Mouse (Mus musculus) MEL (cell line): ENCODE data around the gene Srsf12. TPM values are rescaled to one million over a fixed set of nuclear protein-coding genes. Genes with fewer than 3 reads are reported as not detected.

Source experiments
- DNase-seq: peaks from one replicate; pipeline ENCODE4 v3.0.0; 2011; ENCODE audit warnings: low read depth, low spot score
- H3K27ac ChIP-seq: 2 replicates; pipeline ENCODE4 v1.5.1; 2012; ENCODE audit warnings: low read depth, mild to moderate bottlenecking, control low read depth, low read length, moderate library complexity; ENCODE audit not compliant: control insufficient read depth
- H3K27me3 ChIP-seq, 2 experiments: fragments of 150-350 bp in 1 of 2; sonication (generic) in 1 of 2; 2 replicates each; pipeline ENCODE4 v1.6.1; 2012; ENCODE audit warnings: low read length in 2 of 2, mild to moderate bottlenecking in 2 of 2, improper control_type of control experiment in 1 of 2, moderate library complexity in 1 of 2; ENCODE audit not compliant: insufficient read depth in 2 of 2, control insufficient read depth in 1 of 2
- H3K36me3 ChIP-seq, 2 experiments: 2 replicates each; pipeline ENCODE4 v1.6.1; 2012 to 2014; ENCODE audit warnings: low read length in 2 of 2, improper control_type of control experiment in 1 of 2, inconsistent platforms in 1 of 2, mild to moderate bottlenecking in 1 of 2; ENCODE audit not compliant: insufficient read depth in 2 of 2, control insufficient read depth in 1 of 2
- H3K4me1 ChIP-seq, 2 experiments: fragments of 150-350 bp in 1 of 2; sonication (generic) in 1 of 2; 2 replicates each; pipeline ENCODE4 v1.6.1; 2012; ENCODE audit warnings: low read length in 2 of 2, improper control_type of control experiment in 1 of 2, mild to moderate bottlenecking in 1 of 2; ENCODE audit not compliant: insufficient read depth in 2 of 2, control insufficient read depth in 1 of 2
- H3K4me3 ChIP-seq, 2 experiments: fragments of 150-350 bp in 1 of 2; sonication (generic) in 1 of 2; 2 replicates each; pipeline ENCODE4 v1.5.1; 2012; ENCODE audit warnings: low read depth in 2 of 2, low read length in 2 of 2, mild to moderate bottlenecking in 2 of 2, moderate library complexity in 2 of 2, control low read depth in 1 of 2, improper control_type of control experiment in 1 of 2; ENCODE audit not compliant: control insufficient read depth in 1 of 2, insufficient read depth in 1 of 2
- H3K79me2 ChIP-seq: 2 replicates; pipeline ENCODE4 v1.6.1; 2012; ENCODE audit warnings: mild to moderate bottlenecking, low read length, moderate library complexity; ENCODE audit not compliant: control insufficient read depth, poor library complexity, insufficient read depth
- H3K9ac ChIP-seq: 2 replicates; pipeline ENCODE4 v1.6.1; 2012; ENCODE audit warnings: low read depth, mild to moderate bottlenecking, control low read depth, low read length, moderate library complexity; ENCODE audit not compliant: control insufficient read depth, poor library complexity, severe bottlenecking
- H3K9me3 ChIP-seq: fragments of 150-350 bp; sonication (generic); replicated peaks from 2 replicates; pipeline ENCODE4 v1.6.1; 2012; ENCODE audit warnings: mild to moderate bottlenecking, low read length, improper control_type of control experiment, moderate library complexity; ENCODE audit not compliant: insufficient read depth
- CTCF ChIP-seq, 3 experiments: IDR thresholded peaks in 2 of 3; conservative IDR thresholded peaks in 1 of 3; 2 replicates each; pipeline ENCODE4 v1.5.1; 2011 to 2012; ENCODE audit warnings: low read length in 3 of 3, low read depth in 2 of 3, mild to moderate bottlenecking in 2 of 3, improper control_type of control experiment in 1 of 3, inconsistent platforms in 1 of 3, mixed read lengths in 1 of 3, moderate library complexity in 1 of 3; ENCODE audit not compliant: control insufficient read depth in 1 of 3, insufficient read depth in 1 of 3, poor library complexity in 1 of 3, severe bottlenecking in 1 of 3
- E2F4 ChIP-seq: IDR thresholded peaks from 2 replicates; pipeline ENCODE4 v1.6.1; 2011; ENCODE audit warnings: low read depth, low read length, improper control_type of control experiment, borderline replicate concordance
- GATA1 ChIP-seq: IDR thresholded peaks from 2 replicates; pipeline ENCODE4 v1.6.1; 2011; ENCODE audit warnings: low read depth, low read length, improper control_type of control experiment
- JUND ChIP-seq: IDR thresholded peaks from 2 replicates; pipeline ENCODE4 v1.6.1; 2011; ENCODE audit warnings: low read depth, mild to moderate bottlenecking, improper control_type of control experiment, low read length
- KAT2A ChIP-seq: conservative IDR thresholded peaks from 2 replicates; pipeline ENCODE4 v1.6.1; 2012; ENCODE audit warnings: low read depth, low read length, improper control_type of control experiment, inconsistent platforms
- MAFK ChIP-seq: IDR thresholded peaks from 2 replicates; pipeline ENCODE4 v1.6.1; 2011; ENCODE audit warnings: low read depth, mild to moderate bottlenecking, low read length, improper control_type of control experiment, borderline replicate concordance
- MAX ChIP-seq: IDR thresholded peaks from 2 replicates; pipeline ENCODE4 v1.6.1; 2011; ENCODE audit warnings: low read length, improper control_type of control experiment
- MAZ ChIP-seq: IDR thresholded peaks from 2 replicates; pipeline ENCODE4 v1.6.1; 2012; ENCODE audit warnings: low read depth, mild to moderate bottlenecking, inconsistent platforms, low read length, improper control_type of control experiment
- MEF2A ChIP-seq: IDR thresholded peaks from 2 replicates; pipeline ENCODE4 v1.6.1; 2014; ENCODE audit warnings: low read depth, mild to moderate bottlenecking, inconsistent platforms, low read length, improper control_type of control experiment; ENCODE audit not compliant: poor library complexity, insufficient replicate concordance, severe bottlenecking; ENCODE audit errors: extremely low read depth
- NELFE ChIP-seq: IDR thresholded peaks from 2 replicates; pipeline ENCODE4 v1.6.1; 2011; ENCODE audit warnings: low read depth, low read length, improper control_type of control experiment
- POLR2A ChIP-seq, 2 experiments: IDR thresholded peaks; 2 replicates each; pipeline ENCODE4 v1.6.1; 2011 to 2012; ENCODE audit warnings: low read length in 2 of 2, mild to moderate bottlenecking in 2 of 2, control low read depth in 1 of 2, improper control_type of control experiment in 1 of 2, low read depth in 1 of 2, moderate library complexity in 1 of 2; ENCODE audit not compliant: control insufficient read depth in 1 of 2, insufficient read depth in 1 of 2, poor library complexity in 1 of 2
- POLR2AphosphoS2 ChIP-seq: IDR thresholded peaks from 2 replicates; pipeline ENCODE4 v1.6.1; 2011; ENCODE audit warnings: low read length, improper control_type of control experiment
- RAD21 ChIP-seq: IDR thresholded peaks from 2 replicates; pipeline ENCODE4 v1.6.1; 2011; ENCODE audit warnings: mild to moderate bottlenecking, low read depth, low read length, improper control_type of control experiment
- SMC3 ChIP-seq: IDR thresholded peaks from 2 replicates; pipeline ENCODE4 v1.6.1; 2011; ENCODE audit warnings: low read depth, low read length, improper control_type of control experiment
- TBP ChIP-seq: IDR thresholded peaks from 2 replicates; pipeline ENCODE4 v1.8.0; 2011; ENCODE audit warnings: low read depth, low read length, improper control_type of control experiment
- TCF12 ChIP-seq: IDR thresholded peaks from 2 replicates; pipeline ENCODE4 v1.6.1; 2014; ENCODE audit warnings: low read depth, mild to moderate bottlenecking, inconsistent platforms, low read length, improper control_type of control experiment, moderate library complexity
- USF1 ChIP-seq: IDR thresholded peaks from 2 replicates; pipeline ENCODE4 v1.6.1; 2014; ENCODE audit warnings: low read depth, mild to moderate bottlenecking, inconsistent platforms, low read length, improper control_type of control experiment, moderate library complexity
- ZC3H11A ChIP-seq: IDR thresholded peaks from 2 replicates; pipeline ENCODE4 v1.6.1; 2012; ENCODE audit warnings: low read depth, mild to moderate bottlenecking, inconsistent platforms, low read length, improper control_type of control experiment
- ZKSCAN1 ChIP-seq: IDR thresholded peaks from 2 replicates; pipeline ENCODE4 v1.6.1; 2012; ENCODE audit warnings: low read depth, mild to moderate bottlenecking, inconsistent platforms, low read length, improper control_type of control experiment, moderate library complexity
- polyA plus RNA-seq, 2 experiments: library from polyadenylated mRNA; stranded (reverse) in 1 of 2; unstranded in 1 of 2; fragments of >175 nt in 1 of 2; fragments of >200 nt in 1 of 2; gene quantifications; 2 replicates each; pipeline versions ENCODE4 v1.2.1 to v1.2.4; 2012; ENCODE audit warnings: low replicate concordance in 2 of 2, low read depth in 1 of 2; ENCODE audit not compliant: insufficient read length in 2 of 2, insufficient read depth in 1 of 2, missing spikeins in 1 of 2
- total RNA-seq: library from RNA; depleted of rRNA; stranded (reverse); fragments of 300-350 nt; gene quantifications from 2 replicates; pipeline ENCODE4 v1.2.3, GENCODE M21; 2012; rRNA removed

The Srsf12 gene
- total RNA-seq (not detected in 2 replicates), polyA plus RNA-seq (not detected)

DNA sequence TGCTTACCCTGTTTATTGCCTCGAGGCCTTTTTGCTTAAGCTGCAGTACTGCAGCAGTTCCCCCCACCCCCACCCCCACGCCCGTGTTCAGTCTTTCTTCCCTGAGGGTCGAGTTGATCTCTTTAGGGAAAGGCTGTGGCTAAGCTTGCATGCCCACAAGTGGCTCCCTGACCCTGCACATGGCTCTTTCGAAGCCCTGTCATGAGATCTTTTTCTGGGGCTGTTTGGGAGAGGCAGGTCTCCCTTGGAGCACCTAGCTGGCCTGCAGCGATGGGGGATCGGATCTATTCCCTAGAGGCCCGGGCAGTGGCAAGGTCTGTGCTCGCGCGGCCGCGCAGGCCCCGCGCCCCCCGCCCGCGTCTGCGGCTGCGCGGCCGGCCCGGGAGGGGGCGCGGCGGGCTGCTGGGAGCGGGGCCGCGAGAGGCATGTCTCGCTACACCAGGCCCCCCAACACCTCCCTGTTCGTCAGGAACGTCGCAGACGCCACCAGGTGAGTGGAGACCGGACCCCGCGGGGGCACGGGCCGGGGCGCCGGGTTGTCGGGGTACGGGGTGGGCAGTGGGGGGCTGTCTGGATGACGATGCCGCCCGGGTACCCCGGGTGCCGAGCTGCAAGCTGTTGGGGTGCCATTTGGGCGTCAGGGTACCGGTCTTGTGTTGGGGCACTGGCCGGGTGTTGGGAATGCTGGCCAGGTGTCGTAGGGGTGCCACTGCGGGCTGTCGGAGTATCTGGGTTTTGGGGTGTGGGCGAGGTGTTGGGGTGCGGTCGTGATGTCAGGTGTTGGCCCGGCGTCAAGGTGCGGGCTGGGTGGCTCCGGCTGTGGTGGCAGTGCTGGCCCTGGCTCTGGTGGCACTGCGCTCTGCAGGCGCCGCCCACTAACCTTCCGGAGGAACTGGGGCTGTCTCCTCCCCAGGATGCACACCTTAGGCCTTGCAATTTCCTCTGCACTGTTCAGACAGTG is at the start of gene Srsf12:
Gene Srsf12, plus strand, starts transcription at position 111 of the 961 bp plus-strand sequence.
- H3K9me3 ChIP-seq: no peaks in the 10 kb centered on the region
- no peaks in the 10 kb centered on the region for H3K4me1 ChIP-seq
- no peaks in the 10 kb centered on the region for H3K27me3 ChIP-seq
- H3K36me3 ChIP-seq: no peaks in the 10 kb centered on the region
- no peak within 1 kb of the TSS for H3K27ac ChIP-seq
- TF ChIP-seq MAFK (no peak), RAD21 (no peak), ZC3H11A (no peak), USF1 (no peak), GATA1 (no peak), POLR2AphosphoS2 (no peak), POLR2A (IDR thresholded peaks at IDR 0.05; ENCODE audit: control insufficient read depth in 1 of 2, insufficient read depth in 1 of 2, low read depth in 1 of 2, low read length in 2 of 2, poor library complexity in 1 of 2) (no peak)
- H3K9ac ChIP-seq: no peak within 1 kb of the TSS
- no peak for DNase-seq
- no peaks in the 10 kb centered on the region for H3K79me2 ChIP-seq
- no peak within 1 kb of the TSS for H3K4me3 ChIP-seq

DNA sequence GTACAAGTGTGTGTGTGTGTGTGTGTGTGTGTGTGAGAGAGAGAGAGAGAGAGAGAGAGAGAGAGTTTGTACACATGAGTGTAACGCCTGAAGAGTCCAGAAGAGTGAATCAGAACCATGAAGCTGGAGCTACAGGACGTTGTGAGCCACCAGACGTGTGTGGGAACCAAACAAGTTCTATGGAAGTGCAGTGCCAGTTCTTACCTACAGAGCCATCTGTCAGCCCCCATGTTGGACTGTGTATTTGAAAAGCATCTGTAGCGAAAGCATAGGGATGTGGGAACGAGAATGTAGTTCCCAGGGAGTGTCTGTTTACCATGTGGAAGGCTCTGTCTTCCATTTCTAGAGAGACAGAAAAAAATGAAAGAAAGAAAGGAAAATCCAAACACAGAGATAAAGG is 25.3 kb upstream of the Srsf12 start:
- no peak for TF ChIP-seq GATA1
- TF ChIP-seq POLR2A (IDR thresholded peaks at IDR 0.05; ENCODE audit: control insufficient read depth in 1 of 2, insufficient read depth in 1 of 2, low read depth in 1 of 2, low read length in 2 of 2, poor library complexity in 1 of 2): no peak
- TF ChIP-seq CTCF (IDR thresholded peaks at IDR 0.05 in 2 of 3, conservative IDR thresholded peaks at IDR 0.05 in 1 of 3; ENCODE audit: control insufficient read depth in 1 of 3, insufficient read depth in 1 of 3, low read depth in 2 of 3, low read length in 3 of 3, poor library complexity in 1 of 3, severe bottlenecking in 1 of 3): no peak
- TF ChIP-seq E2F4: no peak
- TF ChIP-seq MAX: no peak
- TF ChIP-seq KAT2A: no peak
- TF ChIP-seq ZKSCAN1: no peak
- no peak for TF ChIP-seq MAZ
- no peak for TF ChIP-seq NELFE
- no peak for TF ChIP-seq POLR2AphosphoS2
- no peak for TF ChIP-seq TCF12
- no peak for TF ChIP-seq MEF2A
- no peak for TF ChIP-seq JUND
- TF ChIP-seq ZC3H11A: no peak
- TF ChIP-seq TBP: no peak
- no peak for TF ChIP-seq SMC3
- Histone ChIP-seq H3K4me3 (no peak overlapping the region), H3K27me3 (peaks cover 0 to 10% of the 10 kb centered on the region in 2 experiments; a peak in 3 of 4 replicates), H3K9ac (no peak overlapping the region), H3K27ac (no peak overlapping the region), H3K4me1 (no peaks in the 10 kb centered on the region), H3K9me3 (no peaks in the 10 kb centered on the region), H3K79me2 (no peaks in the 10 kb centered on the region), H3K36me3 (no peaks in the 10 kb centered on the region)
- no peak for DNase-seq
